Mouse (Mus musculus): ENCODE measurements around the gene Ptprr. TPM values are rescaled to one million over a fixed set of nuclear protein-coding genes. Genes with fewer than 3 reads are reported as not detected.

Ptprr gene
- 0.06 and 0.15 TPM in 2 replicates for polyA plus RNA-seq (2014; fragmentation: Nextera tagmentation; extraction: Ambion mirVana)

GRCm38 (mm10) chr10:116017845-116018479, at the start of gene Ptprr:
Ptprr (plus strand) TSS chr10:116018213.
- Histone ChIP-seq H3K27me3 (replicated peaks; ENCODE audit: control insufficient read depth, insufficient read depth, low read length) (peaks cover 9% of the 10 kb centered on the region), H3K4me2 (peak within 1 kb of the TSS; percentile 60), H3K4me1 (replicated peaks; ENCODE audit: control insufficient read depth, insufficient read depth, low read length) (no peaks in the 10 kb centered on the region; the same call in 1 of the 2 replicates), H3K36me3 (ENCODE audit: control insufficient read depth, insufficient read depth, low read length) (no peaks in the 10 kb centered on the region), H3K9me3 (ENCODE audit: control insufficient read depth, low read length) (no peaks in the 10 kb centered on the region), H3K9ac (ENCODE audit: low read depth, low read length) (no peak within 1 kb of the TSS), H3K27ac (ENCODE audit: low read depth, low read length) (no peak within 1 kb of the TSS), H3K4me3 (ENCODE audit: low read depth, low read length) (peak within 1 kb of the TSS; percentile 28)
- ATAC-seq (replicated peaks; ENCODE audit: low FRiP score) (peak; percentile 51), DNase-seq (ENCODE audit: low spot score) (peak; percentile 36)
- 1% methylated on average over 19 of the region's 19 CpGs for WGBS

- 75% methylated on average over 7 of the region's 7 CpGs for WGBS
- ATAC-seq (replicated peaks; ENCODE audit: low FRiP score), result no peak
- H3K36me3 ChIP-seq (ENCODE audit: control insufficient read depth, insufficient read depth, low read length), result no peaks in the 10 kb centered on the region
- no peaks in the 10 kb centered on the region for H3K27me3 ChIP-seq (replicated peaks; ENCODE audit: control insufficient read depth, insufficient read depth, low read length)
- no peak overlapping the region for H3K27ac ChIP-seq (ENCODE audit: low read depth, low read length)
- no peaks in the 10 kb centered on the region for H3K4me1 ChIP-seq (replicated peaks; ENCODE audit: control insufficient read depth, insufficient read depth, low read length)
- no peak for DNase-seq (ENCODE audit: low spot score)
- H3K4me3 ChIP-seq (ENCODE audit: low read depth, low read length), result no peak overlapping the region
- H3K9me3 ChIP-seq (ENCODE audit: control insufficient read depth, low read length), result no peaks in the 10 kb centered on the region
- H3K9ac ChIP-seq (ENCODE audit: low read depth, low read length), result no peak overlapping the region
- H3K4me2 ChIP-seq, result no peak overlapping the region
Observed at GRCm38 (mm10) chr10:115976345-115976744, 41.7 kb upstream of the Ptprr start.

- no peaks in the 10 kb centered on the region for H3K36me3 ChIP-seq (ENCODE audit: control insufficient read depth, insufficient read depth, low read length)
- no peak overlapping the region for H3K9ac ChIP-seq (ENCODE audit: low read depth, low read length)
- H3K4me2 ChIP-seq, result no peak overlapping the region
- H3K9me3 ChIP-seq (ENCODE audit: control insufficient read depth, low read length), result no peaks in the 10 kb centered on the region
- WGBS, result 62% methylated on average over 7 of the region's 7 CpGs
- H3K4me3 ChIP-seq (ENCODE audit: low read depth, low read length), result no peak overlapping the region
- no peaks in the 10 kb centered on the region for H3K4me1 ChIP-seq (replicated peaks; ENCODE audit: control insufficient read depth, insufficient read depth, low read length)
- ATAC-seq (replicated peaks; ENCODE audit: low FRiP score), result no peak
- H3K27me3 ChIP-seq (replicated peaks; ENCODE audit: control insufficient read depth, insufficient read depth, low read length), result no peaks in the 10 kb centered on the region
- no peak overlapping the region for H3K27ac ChIP-seq (ENCODE audit: low read depth, low read length)
- DNase-seq (ENCODE audit: low spot score), result no peak
Observed at GRCm38 (mm10) chr10:115978992-115979391, 39.0 kb upstream of the Ptprr start.

GRCm38 (mm10) chr10:115980018-115980417, 38.0 kb upstream of the Ptprr start:
- H3K27me3 ChIP-seq (replicated peaks; ENCODE audit: control insufficient read depth, insufficient read depth, low read length), result no peaks in the 10 kb centered on the region
- WGBS, result 72% methylated on average over 2 of the region's 2 CpGs
- H3K4me1 ChIP-seq (replicated peaks; ENCODE audit: control insufficient read depth, insufficient read depth, low read length), result no peaks in the 10 kb centered on the region
- H3K27ac ChIP-seq (ENCODE audit: low read depth, low read length), result no peak overlapping the region
- H3K4me3 ChIP-seq (ENCODE audit: low read depth, low read length), result no peak overlapping the region
- no peak overlapping the region for H3K9ac ChIP-seq (ENCODE audit: low read depth, low read length)
- DNase-seq (ENCODE audit: low spot score) (no peak), ATAC-seq (replicated peaks; ENCODE audit: low FRiP score) (no peak)
- H3K4me2 ChIP-seq, result no peak overlapping the region
- no peaks in the 10 kb centered on the region for H3K9me3 ChIP-seq (ENCODE audit: control insufficient read depth, low read length)
- H3K36me3 ChIP-seq (ENCODE audit: control insufficient read depth, insufficient read depth, low read length), result no peaks in the 10 kb centered on the region

GRCm38 (mm10) chr10:115984308-115984707, 33.7 kb upstream of the Ptprr start:
- Histone ChIP-seq H3K4me3 (ENCODE audit: low read depth, low read length) (no peak overlapping the region), H3K4me2 (no peak overlapping the region), H3K4me1 (replicated peaks; ENCODE audit: control insufficient read depth, insufficient read depth, low read length) (no peaks in the 10 kb centered on the region), H3K36me3 (ENCODE audit: control insufficient read depth, insufficient read depth, low read length) (no peaks in the 10 kb centered on the region), H3K27ac (ENCODE audit: low read depth, low read length) (no peak overlapping the region), H3K9me3 (ENCODE audit: control insufficient read depth, low read length) (no peaks in the 10 kb centered on the region), H3K9ac (ENCODE audit: low read depth, low read length) (no peak overlapping the region), H3K27me3 (replicated peaks; ENCODE audit: control insufficient read depth, insufficient read depth, low read length) (no peaks in the 10 kb centered on the region)
- WGBS, result 68% methylated on average over 6 of the region's 6 CpGs
- DNase-seq (ENCODE audit: low spot score) (no peak), ATAC-seq (replicated peaks; ENCODE audit: low FRiP score) (no peak)

GRCm38 (mm10) chr10:116001838-116002237, 16.2 kb upstream of the Ptprr start:
- DNase-seq (ENCODE audit: low spot score) (no peak), ATAC-seq (replicated peaks; ENCODE audit: low FRiP score) (no peak)

GRCm38 (mm10) chr10:116006675-116007074, 11.3 kb upstream of the Ptprr start:
- WGBS, result 59% methylated on average over 6 of the region's 6 CpGs

More at GRCm38 (mm10) chr10:116001838-116002237, 16.2 kb upstream of the Ptprr start:
- Histone ChIP-seq H3K4me2 (no peak overlapping the region), H3K9ac (ENCODE audit: low read depth, low read length) (no peak overlapping the region), H3K9me3 (ENCODE audit: control insufficient read depth, low read length) (no peaks in the 10 kb centered on the region), H3K36me3 (ENCODE audit: control insufficient read depth, insufficient read depth, low read length) (no peaks in the 10 kb centered on the region), H3K27ac (ENCODE audit: low read depth, low read length) (no peak overlapping the region), H3K4me1 (replicated peaks; ENCODE audit: control insufficient read depth, insufficient read depth, low read length) (no peaks in the 10 kb centered on the region), H3K4me3 (ENCODE audit: low read depth, low read length) (no peak overlapping the region), H3K27me3 (replicated peaks; ENCODE audit: control insufficient read depth, insufficient read depth, low read length) (no peaks in the 10 kb centered on the region)
- WGBS, result 78% methylated on average over 8 of the region's 8 CpGs

GRCm38 (mm10) chr10:116018480-116018891, 473 bp downstream of the Ptprr start:
- Histone ChIP-seq H3K27ac (ENCODE audit: low read depth, low read length) (no peak overlapping the region), H3K4me3 (ENCODE audit: low read depth, low read length) (peak overlapping the region; percentile 28), H3K27me3 (replicated peaks; ENCODE audit: control insufficient read depth, insufficient read depth, low read length) (peaks cover 9% of the 10 kb centered on the region), H3K4me1 (replicated peaks; ENCODE audit: control insufficient read depth, insufficient read depth, low read length) (no peaks in the 10 kb centered on the region; the same call in 1 of the 2 replicates), H3K4me2 (peak overlapping the region; percentile 60), H3K9me3 (ENCODE audit: control insufficient read depth, low read length) (no peaks in the 10 kb centered on the region), H3K36me3 (ENCODE audit: control insufficient read depth, insufficient read depth, low read length) (no peaks in the 10 kb centered on the region), H3K9ac (ENCODE audit: low read depth, low read length) (no peak overlapping the region)
- 5% methylated on average over 17 of the region's 17 CpGs for WGBS
- ATAC-seq (replicated peaks; ENCODE audit: low FRiP score), result peak; percentile 41; the same call in 1 of the 2 replicates
- DNase-seq (ENCODE audit: low spot score), result no peak

More at GRCm38 (mm10) chr10:116006675-116007074, 11.3 kb upstream of the Ptprr start:
- H3K9ac ChIP-seq (ENCODE audit: low read depth, low read length), result no peak overlapping the region
- H3K4me1 ChIP-seq (replicated peaks; ENCODE audit: control insufficient read depth, insufficient read depth, low read length), result no peaks in the 10 kb centered on the region
- DNase-seq (ENCODE audit: low spot score), result no peak
- no peaks in the 10 kb centered on the region for H3K36me3 ChIP-seq (ENCODE audit: control insufficient read depth, insufficient read depth, low read length)
- H3K4me2 ChIP-seq, result no peak overlapping the region
- no peak overlapping the region for H3K27ac ChIP-seq (ENCODE audit: low read depth, low read length)
- H3K27me3 ChIP-seq (replicated peaks; ENCODE audit: control insufficient read depth, insufficient read depth, low read length), result no peaks in the 10 kb centered on the region
- H3K9me3 ChIP-seq (ENCODE audit: control insufficient read depth, low read length), result no peaks in the 10 kb centered on the region
- no peak overlapping the region for H3K4me3 ChIP-seq (ENCODE audit: low read depth, low read length)
- no peak for ATAC-seq (replicated peaks; ENCODE audit: low FRiP score)
